Mouse (Mus musculus) CH12.LX (cell line): ENCODE measurements at regions not wholly inside any gene's neighbourhood (a gene's known extent, or its start where the extent isn't known, plus 50 kb on each side); places are given as distances from the start of the nearest gene placed in this dataset.

ENCODE experiments used
- CTCF ChIP-seq, 2 experiments: IDR thresholded peaks in 1 of 2; conservative IDR thresholded peaks in 1 of 2; 2 replicates each; pipeline ENCODE4 v1.5.1; 2011 to 2012; ENCODE audit warnings: low read depth in 2 of 2, low read length in 2 of 2, improper control_type of control experiment in 1 of 2, inconsistent platforms in 1 of 2, mild to moderate bottlenecking in 1 of 2, moderate library complexity in 1 of 2
- EP300 ChIP-seq: IDR thresholded peaks from 2 replicates; pipeline ENCODE4 v1.6.1; 2011; ENCODE audit warnings: low read length, improper control_type of control experiment
- HCFC1 ChIP-seq: IDR thresholded peaks from 2 replicates; pipeline ENCODE4 v1.6.1; 2012; ENCODE audit warnings: low read depth, mild to moderate bottlenecking, inconsistent platforms, low read length, improper control_type of control experiment
- MAX ChIP-seq: IDR thresholded peaks from 2 replicates; pipeline ENCODE4 v1.6.1; 2011; ENCODE audit warnings: low read length, improper control_type of control experiment
- NRF1 ChIP-seq: IDR thresholded peaks from 2 replicates; pipeline ENCODE4 v1.6.1; 2014; ENCODE audit warnings: low read depth, mild to moderate bottlenecking, inconsistent platforms, low read length, improper control_type of control experiment, moderate library complexity
- PAX5 ChIP-seq: IDR thresholded peaks from 2 replicates; pipeline ENCODE4 v1.6.1; 2012; ENCODE audit warnings: low read length, inconsistent platforms, mixed read lengths
- USF2 ChIP-seq: conservative IDR thresholded peaks from 2 replicates; pipeline ENCODE4 v1.6.1; 2011; ENCODE audit warnings: low read depth, low read length, improper control_type of control experiment

GRCm38 (mm10) chr19:15108441-15109026 lies 510.7 kb upstream of the Tle4 start:
- TF ChIP-seq MAX (no peak), EP300 (no peak), HCFC1 (no peak), CTCF (conservative IDR thresholded peaks at IDR 0.05 in 1 of 2, IDR thresholded peaks at IDR 0.05 in 1 of 2; ENCODE audit: low read depth in 2 of 2, low read length in 2 of 2) (no peak), USF2 (no peak), PAX5 (no peak), NRF1 (no peak)
